Mouse (Mus musculus) embryo, embryonic 9.5 days (tissue): ENCODE data around the gene Rnf217.

ENCODE experiments used
- DNase-seq: peaks from one replicate; pipeline ENCODE4 v3.0.0-alpha.2; 2017; ENCODE audit errors: extremely low spot score

Rnf217 gene

DNA sequence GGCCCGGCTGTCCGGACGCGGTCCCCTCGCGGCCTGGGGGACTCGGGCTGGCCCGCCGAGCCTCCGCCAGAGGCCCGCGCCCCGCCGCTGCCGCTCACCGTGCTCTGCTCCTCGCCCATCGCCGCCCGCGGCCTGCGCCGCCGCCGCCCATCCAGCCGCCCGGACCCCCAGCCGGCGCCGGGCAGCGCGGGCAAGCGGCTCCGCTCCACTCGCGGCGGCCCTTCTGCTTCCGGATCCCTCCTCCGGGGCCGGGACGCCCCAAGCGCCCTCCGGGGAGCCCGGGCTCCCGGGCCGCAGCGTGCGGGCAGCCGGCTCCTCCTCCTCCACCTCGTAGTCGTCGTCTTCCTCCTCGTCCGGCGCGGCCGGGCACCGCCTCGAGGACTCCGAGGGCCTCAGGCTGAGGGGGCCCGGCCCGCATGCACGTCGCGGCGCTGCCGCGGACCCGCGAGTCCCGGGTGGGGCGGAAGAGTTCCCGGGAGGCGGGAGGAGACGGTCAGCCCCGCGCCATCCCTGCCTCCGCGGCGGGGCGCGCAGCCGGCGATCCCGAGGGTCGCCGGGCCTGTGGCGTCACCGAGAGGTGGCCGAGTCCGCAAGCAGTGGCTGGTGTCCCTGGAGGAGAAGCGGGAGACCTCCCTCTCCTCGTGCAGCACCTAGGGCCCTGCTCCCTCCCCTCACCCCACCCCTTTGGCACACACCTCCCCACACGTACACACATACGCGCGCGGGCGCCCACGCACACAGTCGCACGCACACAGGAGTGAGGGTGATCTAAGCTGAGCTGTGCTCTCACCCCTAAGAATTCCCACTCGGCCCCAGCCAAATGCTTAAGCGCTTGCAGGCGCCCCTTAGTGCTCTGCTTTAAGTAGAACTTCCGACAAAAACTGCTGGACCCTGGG is at the start of gene Rnf217:
Gene Rnf217, minus strand, starts transcription at position 119 of the 896 bp plus-strand sequence.
- DNase-seq: peak; percentile 85

DNA sequence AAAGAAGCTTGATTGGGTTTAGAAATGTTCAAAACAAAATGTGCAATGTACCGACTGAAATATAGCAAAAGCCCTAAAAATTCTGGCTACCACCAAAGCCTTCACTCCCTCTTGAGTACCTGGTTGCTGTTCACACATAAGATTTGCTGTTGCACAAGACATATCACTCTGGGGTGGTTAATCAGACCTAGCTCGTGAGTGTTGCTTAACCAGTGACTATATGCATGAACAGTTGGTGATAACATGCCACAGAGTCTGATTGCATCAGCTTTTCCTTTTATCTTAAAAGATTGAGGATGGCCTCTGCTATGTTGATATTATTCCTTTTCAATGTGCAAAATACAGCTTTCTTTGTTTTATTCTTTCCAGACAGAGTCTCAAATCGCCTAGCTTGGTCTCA is 38.3 kb upstream of the Rnf217 start:
- DNase-seq: no peak

DNA sequence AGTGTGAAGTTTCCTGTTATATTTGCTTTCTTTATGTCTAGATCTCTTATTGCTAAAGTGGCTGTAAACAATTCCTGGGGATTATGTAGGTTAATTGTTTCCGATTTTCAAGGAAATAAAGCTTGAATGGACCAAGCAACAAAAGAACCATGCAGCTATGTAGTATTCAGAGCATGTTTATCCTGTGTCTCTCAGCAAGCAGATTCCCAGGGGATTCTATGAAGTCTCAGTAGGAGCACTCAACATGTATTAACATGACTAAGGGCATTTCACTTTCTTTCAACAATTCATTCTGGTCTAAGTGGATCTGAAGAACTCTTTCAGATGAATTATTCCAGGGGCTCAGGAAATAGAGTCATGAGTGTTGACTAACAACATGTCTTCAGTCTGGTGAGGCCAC is 37.1 kb upstream of the Rnf217 start:
- DNase-seq: no peak

DNA sequence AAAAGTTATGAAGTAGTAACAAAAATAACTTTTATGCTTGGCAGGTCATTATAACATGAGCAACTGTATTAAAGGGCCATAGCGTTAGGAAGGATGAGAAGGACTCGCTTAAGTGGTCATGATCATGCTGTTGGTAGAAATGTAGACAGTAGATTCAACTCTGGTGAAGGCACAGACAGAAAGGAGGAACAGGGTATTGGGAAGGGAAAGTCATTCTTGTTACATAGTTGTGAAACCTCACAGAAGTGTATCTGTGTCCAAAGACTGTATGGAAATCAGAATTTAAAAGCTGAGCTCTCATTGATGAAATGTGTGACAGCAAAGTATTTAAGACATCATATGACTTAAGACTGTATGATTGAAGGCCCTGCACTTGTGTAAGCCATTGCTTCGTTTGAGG is 26.1 kb upstream of the Rnf217 start:
- DNase-seq: no peak

DNA sequence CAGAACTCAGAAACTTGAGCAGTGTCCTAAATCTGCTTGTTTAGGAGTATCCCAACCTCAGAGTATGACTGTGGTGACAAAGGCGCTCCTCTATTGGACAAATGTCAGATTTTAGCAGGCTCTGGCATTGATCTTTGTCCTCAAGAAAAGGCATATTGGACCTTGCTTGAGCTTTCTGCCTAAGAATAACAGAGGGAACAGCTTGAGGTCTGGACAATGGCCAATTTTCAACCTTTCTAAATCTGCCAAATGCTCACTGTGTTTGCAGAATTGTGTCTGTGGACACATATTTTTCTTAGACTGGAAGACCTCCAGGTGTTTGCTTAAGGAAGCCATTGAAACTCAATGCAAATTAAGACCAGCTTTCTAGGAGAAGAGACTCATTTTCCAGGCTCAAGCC is 23.0 kb upstream of the Rnf217 start:
- DNase-seq: no peak

DNA sequence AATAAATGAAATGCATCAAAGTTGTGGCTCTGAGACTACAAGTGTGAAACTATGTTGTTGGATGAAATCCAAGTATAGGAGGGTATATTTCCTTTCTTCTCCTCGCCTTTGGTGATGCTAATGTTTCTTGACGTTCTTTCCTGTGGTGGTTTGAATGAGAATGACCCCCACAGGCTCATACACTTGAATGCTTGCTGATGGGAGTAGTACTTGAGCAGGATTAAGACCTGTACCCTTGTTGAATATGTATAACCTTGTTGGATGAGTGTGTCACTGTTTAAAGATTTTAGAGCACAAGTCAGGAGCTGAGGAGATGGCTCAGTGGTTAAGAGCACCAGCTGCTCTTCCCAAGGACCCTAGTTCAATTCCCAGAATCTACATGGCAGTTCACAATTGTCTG is 6.4 kb upstream of the Rnf217 start:
- no peak for DNase-seq

DNA sequence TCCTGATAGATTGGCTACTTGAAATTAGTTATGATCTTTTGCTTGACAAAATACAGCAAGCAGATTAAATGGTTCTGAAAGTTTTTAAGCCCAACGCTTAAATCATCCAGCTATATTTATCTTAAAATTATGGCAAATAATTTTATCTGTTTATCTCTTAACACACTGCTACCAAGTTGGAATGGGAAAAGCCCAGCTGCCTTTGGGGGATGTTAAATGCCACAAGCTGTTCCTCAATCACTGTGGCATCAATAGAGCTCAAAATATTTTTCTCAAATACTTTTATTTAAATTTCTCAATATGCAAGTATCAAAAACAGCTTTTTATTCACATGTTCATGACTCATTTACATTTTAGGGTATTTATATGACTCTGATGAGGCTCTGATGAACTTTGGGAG is 5.1 kb upstream of the Rnf217 start:
- no peak for DNase-seq

DNA sequence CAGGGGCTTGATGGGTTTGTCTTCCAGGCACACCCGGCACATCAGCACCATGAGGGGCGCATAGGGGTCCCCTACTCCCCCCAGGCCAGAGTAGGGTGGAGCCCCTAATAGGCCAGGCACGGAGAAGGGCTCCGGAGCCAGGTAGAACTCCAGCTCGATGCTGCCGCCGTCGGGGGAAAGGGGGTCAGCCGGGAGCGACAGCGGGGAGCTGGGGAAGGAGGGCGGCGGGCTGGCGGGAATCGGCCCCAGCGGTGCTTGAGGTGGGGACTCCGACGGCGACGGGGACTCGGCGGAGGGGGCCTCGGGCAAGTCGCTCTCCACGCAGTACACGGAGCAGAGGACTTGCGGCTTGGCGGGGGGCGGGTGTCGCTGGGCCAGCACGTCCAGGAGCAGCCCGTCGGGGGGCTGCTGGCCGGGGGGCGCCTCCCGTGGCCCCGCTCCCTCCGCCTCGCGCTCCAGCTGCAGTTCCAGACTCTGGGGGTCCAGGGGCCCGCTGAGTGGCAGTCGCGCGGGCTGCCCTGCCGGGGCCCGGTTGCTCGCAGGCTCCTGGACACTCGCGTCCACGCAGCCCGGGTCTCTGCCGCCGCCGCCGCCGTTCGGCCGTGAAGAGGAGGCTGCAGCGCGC is 431 bp downstream of the Rnf217 start:
- DNase-seq: peak; percentile 59

DNA sequence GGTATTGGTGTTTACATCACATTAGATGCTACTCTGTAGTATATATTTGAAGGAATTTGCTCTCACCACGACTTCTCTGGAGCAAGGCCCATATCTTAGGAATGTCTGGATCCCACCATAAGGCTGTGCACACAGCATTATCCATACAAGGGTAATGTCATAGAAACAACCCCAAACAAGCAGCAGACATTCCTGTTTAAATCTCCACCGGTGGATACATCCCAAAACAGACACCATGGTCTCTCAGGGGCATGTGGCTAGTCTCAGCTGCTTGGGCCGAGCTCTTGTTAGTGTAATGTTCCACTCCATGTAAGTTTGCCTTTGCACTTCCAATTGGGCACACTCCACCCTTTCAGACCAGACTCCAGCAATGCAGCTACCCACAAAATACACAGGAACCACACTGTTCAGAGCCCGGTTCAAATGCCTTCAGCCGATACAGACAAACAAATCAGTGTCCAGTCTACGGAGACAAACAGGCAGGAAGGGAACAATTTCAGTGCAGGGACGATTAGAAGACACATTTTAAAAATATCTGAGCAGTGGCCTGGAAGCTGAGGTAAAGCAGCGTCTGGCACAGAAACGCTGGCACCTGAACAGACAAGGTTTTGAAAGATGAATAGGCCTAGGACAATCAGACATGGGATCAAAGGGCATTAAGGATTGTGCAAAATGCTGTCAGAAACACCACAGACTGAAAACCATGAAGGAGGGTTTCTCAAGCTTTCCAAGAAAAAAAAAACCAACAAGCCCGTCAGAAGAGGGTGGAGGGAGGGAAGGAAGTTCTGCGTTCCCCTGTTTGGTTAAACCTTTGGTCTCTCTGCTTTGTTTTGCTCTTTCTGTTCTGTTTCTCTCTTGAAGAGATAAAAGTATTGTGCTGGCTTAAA is 1.8 kb downstream of the Rnf217 start:
- peak; percentile 15 for DNase-seq

DNA sequence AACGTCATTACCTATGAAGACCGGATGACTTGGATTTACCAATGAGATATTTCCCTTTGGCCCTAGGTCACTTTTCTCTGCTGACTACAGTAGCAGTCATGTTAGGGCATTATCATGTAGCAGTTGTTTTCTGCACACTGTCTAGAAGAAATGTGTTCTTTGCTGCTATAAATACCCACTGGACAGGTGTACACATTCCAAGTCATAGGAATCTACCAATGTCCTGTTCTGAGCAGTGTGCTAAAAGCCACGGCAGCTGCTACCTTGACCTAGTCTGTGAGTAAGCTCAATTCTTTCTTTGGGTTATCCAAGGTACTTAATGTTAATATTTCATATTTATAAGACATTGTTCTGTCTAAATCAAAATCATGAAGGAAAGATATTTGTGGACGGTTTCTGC is 5.1 kb downstream of the Rnf217 start:
- no peak for DNase-seq

DNA sequence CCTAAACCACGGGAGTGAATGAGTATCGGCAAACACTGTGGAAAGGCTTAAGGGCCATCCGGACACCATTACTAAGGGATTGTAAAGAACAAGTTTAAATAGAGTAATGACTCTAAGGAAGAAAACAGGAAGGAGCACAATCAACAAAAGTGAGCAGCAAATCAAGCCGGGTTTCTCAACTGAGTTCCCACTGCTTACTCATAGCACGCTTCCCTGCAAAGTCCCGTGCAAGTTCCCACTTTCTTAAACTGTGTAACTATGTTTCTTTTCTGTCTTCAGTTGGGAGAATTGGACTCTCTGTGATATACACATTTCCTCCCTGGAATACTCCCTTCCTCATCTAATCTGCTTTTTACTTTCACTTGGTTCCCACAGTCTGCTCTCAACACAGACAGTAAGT is 8.9 kb downstream of the Rnf217 start:
- DNase-seq: no peak

DNA sequence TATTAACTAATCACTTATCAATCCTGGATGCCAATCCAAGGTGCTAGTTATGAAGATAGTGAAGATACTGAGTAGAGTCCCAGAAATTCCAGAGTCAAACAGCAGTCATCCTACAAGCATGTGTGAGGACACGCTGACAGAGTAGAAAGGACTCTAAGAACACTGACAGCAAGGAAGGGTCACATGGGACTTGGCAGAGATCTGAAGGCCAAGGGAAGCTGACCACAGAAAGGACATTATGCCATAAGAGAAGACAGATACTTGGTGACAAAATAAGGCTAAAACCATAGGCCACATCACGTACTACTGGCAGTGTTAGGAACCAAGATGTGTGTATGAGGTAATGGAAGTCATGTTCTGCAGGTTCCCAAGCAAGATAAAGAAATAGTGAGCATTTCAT is 11.1 kb downstream of the Rnf217 start:
- DNase-seq: no peak

DNA sequence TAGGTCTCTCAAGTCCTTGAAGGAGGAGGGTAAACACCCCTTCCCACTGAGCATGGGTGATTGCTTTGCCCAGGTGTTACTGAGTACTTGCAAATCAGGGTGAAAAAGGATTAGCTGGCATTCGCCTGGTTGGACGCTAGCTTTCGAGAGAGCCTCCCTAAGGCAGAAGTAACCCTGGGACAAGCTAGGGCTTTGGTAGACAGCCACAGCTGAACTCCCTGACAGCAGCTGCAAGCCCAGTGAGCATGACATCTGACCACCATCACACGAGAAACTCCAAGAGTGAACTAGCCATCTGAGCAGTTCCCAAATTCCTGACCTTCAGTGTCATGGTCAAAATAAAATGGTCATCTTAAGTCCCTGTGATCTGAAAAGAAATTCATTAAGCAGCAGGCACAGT is 12.2 kb downstream of the Rnf217 start:
- no peak for DNase-seq

DNA sequence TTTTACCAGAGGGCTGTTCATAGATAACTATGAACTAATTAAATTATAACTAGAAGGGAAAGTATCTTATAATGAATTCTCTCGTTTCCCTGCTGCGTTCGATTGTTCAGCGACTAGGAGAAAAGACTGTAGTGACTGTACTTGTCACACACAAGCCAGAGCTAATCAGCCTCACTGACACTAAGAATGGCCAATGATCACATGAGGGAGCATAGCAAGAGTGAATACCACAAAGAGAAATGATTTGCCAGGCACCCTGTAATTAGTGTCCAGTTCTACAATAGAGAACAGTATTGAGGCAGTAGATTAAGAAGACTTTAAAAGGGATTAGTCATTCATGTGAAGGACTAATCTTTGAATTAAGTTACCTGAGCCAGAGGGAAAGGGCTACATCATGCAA is 13.7 kb downstream of the Rnf217 start:
- no peak for DNase-seq

DNA sequence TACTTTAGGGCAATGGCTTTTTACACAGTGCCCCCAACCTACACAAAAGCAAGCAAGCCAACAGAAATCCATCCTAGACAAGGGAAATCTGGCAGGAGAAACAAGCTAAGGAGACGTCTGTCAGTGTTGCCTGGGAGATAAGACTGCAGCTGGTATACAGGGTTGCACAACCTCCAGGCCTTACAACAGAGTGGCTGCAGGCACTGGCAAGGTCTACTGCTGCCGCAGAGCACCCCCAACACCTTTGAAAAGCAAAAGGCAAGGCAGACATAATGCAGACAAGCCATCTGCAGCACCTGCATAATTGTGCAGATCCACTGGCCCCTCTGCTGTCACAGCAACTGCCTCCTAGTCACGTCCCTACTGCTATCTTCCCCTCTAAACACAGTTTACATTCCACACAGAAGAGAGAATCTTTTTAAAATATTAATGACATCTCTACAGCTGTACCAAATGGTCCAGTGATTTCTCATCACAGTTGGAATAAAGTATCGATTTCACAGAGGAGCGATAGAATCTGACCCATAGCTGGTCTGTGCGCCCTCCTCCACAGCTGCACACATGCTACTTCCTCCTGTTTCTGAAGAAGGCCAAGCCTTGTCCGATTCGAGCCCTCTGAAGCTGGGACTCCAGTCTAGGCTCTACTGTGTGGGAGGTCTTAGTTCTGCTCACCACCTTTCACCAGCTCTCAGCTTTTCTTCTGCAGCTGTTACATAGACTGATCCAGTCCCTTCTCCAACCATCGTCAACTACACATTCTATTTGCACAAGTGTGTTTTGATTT is 16.1 kb downstream of the Rnf217 start:
- peak; percentile 17 for DNase-seq

DNA sequence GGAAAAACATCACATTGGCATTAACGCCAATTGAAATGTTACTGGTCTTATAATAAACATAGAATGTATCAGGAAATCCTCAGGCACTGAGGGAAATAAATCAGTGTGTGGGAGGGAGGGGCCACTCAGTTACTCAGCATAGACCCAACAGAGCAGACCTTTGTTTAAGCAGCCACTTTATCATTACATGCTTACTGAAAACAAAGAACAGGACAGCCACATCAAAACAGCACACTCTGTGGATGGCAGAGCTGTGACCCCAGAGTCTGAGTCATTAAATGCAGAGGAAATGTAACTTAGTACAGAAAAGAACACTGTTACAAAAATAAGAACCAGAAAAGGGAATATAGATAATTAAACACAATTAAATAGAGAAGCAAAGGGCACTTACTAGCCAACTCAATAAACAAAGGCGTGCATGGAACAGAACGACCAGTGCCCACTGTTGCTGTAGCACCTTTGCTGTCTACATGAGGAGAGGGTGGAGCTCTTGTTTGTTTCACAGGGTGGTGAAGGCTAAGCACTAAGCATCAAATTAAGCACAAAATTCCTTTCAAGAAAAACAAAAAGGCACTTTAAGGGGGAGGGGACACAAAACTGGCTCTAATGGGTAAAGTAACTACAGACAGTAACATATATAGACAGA is 16.8 kb downstream of the Rnf217 start:
- DNase-seq: no peak

DNA sequence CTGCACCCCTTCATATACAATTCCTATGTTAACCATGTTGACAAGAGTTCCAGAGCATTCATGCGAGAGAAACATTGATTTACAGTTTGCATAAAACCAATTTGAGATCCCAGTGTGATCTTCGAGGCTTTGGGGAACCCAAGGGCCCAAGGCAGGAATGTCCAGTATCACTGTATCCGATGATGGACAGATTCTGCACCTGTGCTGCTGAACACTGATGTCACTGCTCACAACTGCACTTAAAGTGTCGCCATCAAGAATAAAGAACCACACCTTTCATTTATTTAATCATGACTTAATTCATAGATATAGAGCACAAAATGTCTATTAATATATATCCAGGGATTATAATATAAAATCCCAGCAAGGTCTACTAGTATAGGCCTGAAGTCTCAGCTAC is 28.3 kb downstream of the Rnf217 start:
- DNase-seq: no peak

DNA sequence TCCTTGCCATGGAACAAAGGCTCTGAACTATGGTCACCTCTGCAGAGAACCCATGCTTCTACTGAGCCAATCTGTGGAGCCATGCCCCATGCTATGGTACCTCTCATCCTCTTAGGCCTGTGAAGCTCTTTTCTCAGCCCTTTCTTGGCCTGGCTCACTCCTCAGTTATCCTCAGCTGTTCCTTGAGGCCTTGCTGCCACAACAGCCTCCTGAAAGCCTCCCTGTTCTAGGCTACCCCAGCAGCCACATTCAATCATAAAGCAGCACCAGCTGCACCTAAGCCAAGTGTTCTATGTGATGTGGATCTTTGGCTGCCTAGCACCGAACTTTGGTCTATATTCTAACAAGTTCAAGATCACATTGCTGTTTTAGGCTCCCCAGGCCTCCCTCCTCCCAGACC is 28.9 kb downstream of the Rnf217 start:
- DNase-seq: no peak

DNA sequence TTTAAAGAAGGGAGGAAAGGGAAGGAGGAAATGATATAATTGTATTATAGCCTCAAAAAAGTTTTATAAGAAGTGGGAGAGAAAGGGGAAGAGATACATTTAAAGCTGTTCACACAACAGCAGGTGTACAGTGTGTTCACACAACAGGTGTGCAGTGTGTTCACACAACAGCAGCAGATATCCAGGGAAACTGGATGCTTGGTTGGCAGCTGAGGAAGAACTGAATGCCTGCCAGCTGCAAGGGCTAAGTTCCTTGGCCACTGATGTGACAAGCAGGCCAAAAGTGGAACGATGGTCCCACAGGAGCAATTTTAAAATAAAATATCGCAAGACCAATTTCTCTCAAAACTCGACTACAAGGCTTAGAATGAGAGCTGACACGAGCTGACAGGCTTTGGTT is 35.7 kb downstream of the Rnf217 start:
- no peak for DNase-seq

DNA sequence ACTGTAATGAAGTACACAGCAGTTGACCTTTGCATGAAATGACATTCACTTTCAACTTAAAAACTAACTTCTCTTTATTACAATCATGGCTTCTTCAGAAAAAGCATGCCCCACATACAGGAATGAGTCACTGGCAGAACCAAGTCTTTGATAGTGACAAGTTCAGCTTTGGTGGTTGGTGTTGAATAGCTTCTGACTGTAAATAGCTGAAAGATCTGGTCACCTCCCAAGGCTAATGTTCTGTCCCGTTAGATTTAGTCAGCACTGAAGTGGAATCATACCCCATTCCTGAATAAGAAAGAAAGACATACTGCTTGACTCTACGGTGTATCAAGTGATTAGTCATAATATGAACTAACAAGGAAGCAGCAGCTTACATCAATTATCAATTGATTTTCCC is 51.7 kb downstream of the Rnf217 start:
- no peak for DNase-seq

DNA sequence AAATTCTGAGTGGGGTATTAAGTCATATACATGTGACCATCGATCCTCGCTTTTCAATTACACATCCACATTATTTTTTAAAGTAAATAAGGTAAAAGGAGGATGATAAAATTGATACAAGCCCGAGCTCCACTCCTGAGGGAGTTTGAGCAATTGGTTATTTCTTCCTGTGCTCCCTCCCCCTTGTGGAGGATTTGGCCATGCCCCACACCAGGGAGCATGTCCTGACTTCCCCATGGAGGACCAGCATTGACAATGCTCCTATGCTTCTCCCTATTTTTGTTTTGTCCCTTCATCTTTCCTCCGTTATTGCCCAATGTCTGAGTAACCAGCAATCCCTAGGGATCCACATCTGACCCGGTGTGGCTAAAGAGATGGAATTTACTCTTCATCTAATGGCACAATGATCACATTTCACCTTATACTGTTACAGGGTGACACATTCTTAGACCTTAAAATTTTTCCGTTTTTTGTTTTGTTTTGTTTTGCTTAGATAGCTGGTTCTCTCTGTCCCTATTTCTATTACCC is 53.5 kb downstream of the Rnf217 start:
- DNase-seq: no peak
